Mouse (Mus musculus): ENCODE measurements around the gene Mmp9. TPM values are rescaled to one million over a fixed set of nuclear protein-coding genes. Genes with fewer than 3 reads are reported as not detected.

The Mmp9 gene
- total and polyA plus RNA-seq, 2 experiments from 2014 or later, result 7.1 to 8.8 TPM

GRCm38 (mm10) chr2:164979749-164980148 is 39.2 kb downstream of the Mmp9 start:
- Histone ChIP-seq H3K4me2 (ENCODE audit: low read depth, low read length) (no peak overlapping the region), H3K9ac (replicated peaks; ENCODE audit: low read length) (no peak overlapping the region), H3K36me3 (ENCODE audit: insufficient read depth, low read length) (0 out of 2 replicates have a peak, but pooled peaks cover 4% of the 10 kb centered on the region), H3K4me3 (ENCODE audit: low read length) (no peak overlapping the region), H3K9me3 (ENCODE audit: low read length) (no peaks in the 10 kb centered on the region), H3K27me3 (ENCODE audit: insufficient read depth, low read length) (no peaks in the 10 kb centered on the region), H3K4me1 (ENCODE audit: insufficient read depth, low read length) (peaks cover 3% of the 10 kb centered on the region; the same call in 1 of the 2 replicates), H3K27ac (no peak overlapping the region)
- DNase-seq (ENCODE audit: low spot score) (peak; percentile 61), ATAC-seq (no peak)
- WGBS, result 25% methylated on average over 7 of the region's 7 CpGs
- TF ChIP-seq CTCF (IDR thresholded peaks at IDR 0.05; ENCODE audit: low read depth), result no peak

GRCm38 (mm10) chr2:164985962-164986361 is 45.4 kb downstream of the Mmp9 start:
- H3K36me3 ChIP-seq (ENCODE audit: insufficient read depth, low read length), result 0 out of 2 replicates have a peak, but pooled peaks cover 4% of the 10 kb centered on the region

GRCm38 (mm10) chr2:164986371-164987027 is 45.9 kb downstream of the Mmp9 start:
- Histone ChIP-seq H3K27me3 (ENCODE audit: insufficient read depth, low read length) (no peaks in the 10 kb centered on the region), H3K4me3 (ENCODE audit: low read length) (no peak overlapping the region), H3K36me3 (ENCODE audit: insufficient read depth, low read length) (0 out of 2 replicates have a peak, but pooled peaks cover 4% of the 10 kb centered on the region), H3K9me3 (ENCODE audit: low read length) (no peaks in the 10 kb centered on the region), H3K4me1 (ENCODE audit: insufficient read depth, low read length) (no peaks in the 10 kb centered on the region), H3K4me2 (ENCODE audit: low read depth, low read length) (no peak overlapping the region), H3K27ac (no peak overlapping the region), H3K9ac (replicated peaks; ENCODE audit: low read length) (no peak overlapping the region)
- DNase-seq (ENCODE audit: low spot score) (no peak), ATAC-seq (no peak)
- WGBS, result 70% methylated on average over 14 of the region's 14 CpGs
- TF ChIP-seq CTCF (IDR thresholded peaks at IDR 0.05; ENCODE audit: low read depth), result no peak

More at GRCm38 (mm10) chr2:164985962-164986361, 45.4 kb downstream of the Mmp9 start:
- Histone ChIP-seq H3K27me3 (ENCODE audit: insufficient read depth, low read length) (no peaks in the 10 kb centered on the region), H3K9me3 (ENCODE audit: low read length) (no peaks in the 10 kb centered on the region), H3K9ac (replicated peaks; ENCODE audit: low read length) (no peak overlapping the region), H3K27ac (no peak overlapping the region), H3K4me2 (ENCODE audit: low read depth, low read length) (no peak overlapping the region), H3K4me1 (ENCODE audit: insufficient read depth, low read length) (no peaks in the 10 kb centered on the region), H3K4me3 (ENCODE audit: low read length) (no peak overlapping the region)
- ATAC-seq (no peak), DNase-seq (ENCODE audit: low spot score) (no peak)
- TF ChIP-seq CTCF (IDR thresholded peaks at IDR 0.05; ENCODE audit: low read depth), result no peak
- WGBS, result 72% methylated on average over 6 of the region's 6 CpGs

GRCm38 (mm10) chr2:164988777-164989176 is 48.2 kb downstream of the Mmp9 start:
- Histone ChIP-seq H3K27ac (no peak overlapping the region), H3K9ac (replicated peaks; ENCODE audit: low read length) (no peak overlapping the region), H3K4me1 (ENCODE audit: insufficient read depth, low read length) (no peaks in the 10 kb centered on the region), H3K9me3 (ENCODE audit: low read length) (no peaks in the 10 kb centered on the region), H3K36me3 (ENCODE audit: insufficient read depth, low read length) (no peaks in the 10 kb centered on the region), H3K4me3 (ENCODE audit: low read length) (no peak overlapping the region), H3K4me2 (ENCODE audit: low read depth, low read length) (no peak overlapping the region), H3K27me3 (ENCODE audit: insufficient read depth, low read length) (no peaks in the 10 kb centered on the region)
- WGBS, result 64% methylated on average over 13 of the region's 13 CpGs
- DNase-seq (ENCODE audit: low spot score) (no peak), ATAC-seq (no peak)
- no peak for TF ChIP-seq CTCF (IDR thresholded peaks at IDR 0.05; ENCODE audit: low read depth)

- DNase-seq (ENCODE audit: low spot score) (no peak), ATAC-seq (no peak)
- H3K27ac ChIP-seq, result no peak overlapping the region
- peaks cover 6% of the 10 kb centered on the region; the same call in 1 of the 2 replicates for H3K36me3 ChIP-seq (ENCODE audit: insufficient read depth, low read length)
- H3K9ac ChIP-seq (replicated peaks; ENCODE audit: low read length), result no peak overlapping the region
- H3K4me2 ChIP-seq (ENCODE audit: low read depth, low read length), result no peak overlapping the region
- no peak overlapping the region for H3K4me3 ChIP-seq (ENCODE audit: low read length)
- no peaks in the 10 kb centered on the region for H3K4me1 ChIP-seq (ENCODE audit: insufficient read depth, low read length)
- WGBS, result 60% methylated on average over 3 of the region's 3 CpGs
- H3K9me3 ChIP-seq (ENCODE audit: low read length), result no peaks in the 10 kb centered on the region
- TF ChIP-seq CTCF (IDR thresholded peaks at IDR 0.05; ENCODE audit: low read depth), result no peak
- no peaks in the 10 kb centered on the region for H3K27me3 ChIP-seq (ENCODE audit: insufficient read depth, low read length)
Observed at GRCm38 (mm10) chr2:164991111-164991510, 50.5 kb downstream of the Mmp9 start.

- no peak for DNase-seq (ENCODE audit: low spot score)
- Histone ChIP-seq H3K4me3 (ENCODE audit: low read length) (no peak overlapping the region), H3K9me3 (ENCODE audit: low read length) (no peaks in the 10 kb centered on the region), H3K9ac (replicated peaks; ENCODE audit: low read length) (no peak overlapping the region), H3K4me1 (ENCODE audit: insufficient read depth, low read length) (no peaks in the 10 kb centered on the region), H3K27ac (no peak overlapping the region), H3K27me3 (ENCODE audit: insufficient read depth, low read length) (no peaks in the 10 kb centered on the region), H3K4me2 (ENCODE audit: low read depth, low read length) (no peak overlapping the region), H3K36me3 (ENCODE audit: insufficient read depth, low read length) (peaks cover 6% of the 10 kb centered on the region; the same call in 1 of the 2 replicates)
- no peak for ATAC-seq
- no peak for TF ChIP-seq CTCF (IDR thresholded peaks at IDR 0.05; ENCODE audit: low read depth)
- WGBS, result 50% methylated on average over 10 of the region's 10 CpGs
Observed at GRCm38 (mm10) chr2:164991808-164992207, 51.2 kb downstream of the Mmp9 start.

- no peaks in the 10 kb centered on the region for H3K27me3 ChIP-seq (ENCODE audit: insufficient read depth, low read length)
- no peak overlapping the region for H3K9ac ChIP-seq (replicated peaks; ENCODE audit: low read length)
- no peak overlapping the region; the same call in 1 of the 2 replicates for H3K27ac ChIP-seq
- no peaks in the 10 kb centered on the region for H3K9me3 ChIP-seq (ENCODE audit: low read length)
- ATAC-seq (no peak), DNase-seq (ENCODE audit: low spot score) (no peak)
- H3K4me1 ChIP-seq (ENCODE audit: insufficient read depth, low read length), result 0 out of 2 replicates have a peak, but pooled peaks cover 6% of the 10 kb centered on the region
- H3K4me3 ChIP-seq (ENCODE audit: low read length), result no peak overlapping the region
- no peak overlapping the region for H3K4me2 ChIP-seq (ENCODE audit: low read depth, low read length)
- no peak for TF ChIP-seq CTCF (IDR thresholded peaks at IDR 0.05; ENCODE audit: low read depth)
- 74% methylated on average over 11 of the region's 11 CpGs for WGBS
- H3K36me3 ChIP-seq (ENCODE audit: insufficient read depth, low read length), result peaks cover 10% of the 10 kb centered on the region; the same call in 1 of the 2 replicates
Observed at GRCm38 (mm10) chr2:164994156-164994555, 53.6 kb downstream of the Mmp9 start.

All from hindbrain, postnatal 0 days (tissue).